21 mouse cellular contexts compared by ENCODE assay signal in the genomic region with DNA sequence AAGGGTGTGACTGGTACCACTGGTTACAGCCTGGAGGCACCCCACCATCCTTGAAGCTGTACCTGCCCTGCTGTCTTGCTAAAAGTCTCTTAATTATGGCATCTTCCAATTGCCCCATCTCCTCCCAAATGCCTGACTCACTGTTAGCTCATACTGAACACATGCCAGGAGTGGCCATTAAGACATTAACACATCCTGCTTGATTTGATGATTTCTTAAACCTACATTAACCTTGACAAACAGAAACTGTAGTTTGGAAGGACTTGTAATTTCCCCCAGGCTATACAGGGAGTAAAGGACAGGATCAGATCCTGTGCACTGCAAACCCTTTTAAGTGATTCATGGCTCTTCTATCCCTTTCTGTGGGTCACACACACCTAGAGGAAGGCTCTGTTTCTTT.
"Had no signal": no experiment of that assay in that cellular context is flagged by ENCODE, and none has a peak within 500 bp of the region (broad histone marks: within the 10 kb centered on the region; RNA-seq: fewer than 3 reads in every experiment).

No protein-coding gene starts in this region.

- H3K4me3 ChIP-seq: heart, embryonic 10.5 days; heart, embryonic 12.5 days; hindbrain, embryonic 10.5 days; hindbrain, embryonic 12.5 days; intestine, embryonic 15.5 days; kidney, embryonic 15.5 days; limb, embryonic 13.5 days; limb, embryonic 15.5 days; liver, embryonic 12.5 days had no signal

- H3K27me3 ChIP-seq: heart, embryonic 12.5 days; hindbrain, embryonic 12.5 days; intestine, embryonic 15.5 days; kidney, embryonic 15.5 days; limb, embryonic 13.5 days; limb, embryonic 15.5 days; liver, embryonic 12.5 days had no signal

- H3K36me3 ChIP-seq: heart, embryonic 10.5 days; heart, embryonic 12.5 days; hindbrain, embryonic 10.5 days; hindbrain, embryonic 12.5 days; intestine, embryonic 15.5 days; kidney, embryonic 15.5 days; limb, embryonic 13.5 days; limb, embryonic 15.5 days; liver, embryonic 12.5 days had no signal

- H3K4me1 ChIP-seq: heart, embryonic 10.5 days; heart, embryonic 12.5 days; hindbrain, embryonic 10.5 days; hindbrain, embryonic 12.5 days; intestine, embryonic 15.5 days; kidney, embryonic 15.5 days; limb, embryonic 13.5 days; limb, embryonic 15.5 days; liver, embryonic 12.5 days had no signal

- H3K27ac ChIP-seq: heart, embryonic 10.5 days; hindbrain, embryonic 10.5 days; hindbrain, embryonic 12.5 days; hindbrain, embryonic 14.5 days; intestine, embryonic 15.5 days; kidney, embryonic 15.5 days; kidney, postnatal 0 days; limb, embryonic 13.5 days; limb, embryonic 15.5 days; liver, embryonic 12.5 days; liver, embryonic 14.5 days had no signal

- H3K9ac ChIP-seq: heart, embryonic 12.5 days; hindbrain, embryonic 12.5 days; hindbrain, embryonic 14.5 days; intestine, embryonic 15.5 days; kidney, embryonic 15.5 days; limb, embryonic 13.5 days; limb, embryonic 15.5 days; liver, embryonic 12.5 days; liver, embryonic 14.5 days had no signal

- DNase-seq: gastrocnemius, postnatal 14 days; gastrocnemius, postnatal 36 days; heart, adult 11 months; kidney, adult 9 months; kidney, postnatal 14 days; kidney, postnatal 36 days; layer of hippocampus, adult 9-11 months; layer of hippocampus, postnatal 36 days; left cerebral cortex, postnatal 4 days had no signal
